Mouse (Mus musculus): ENCODE data around the gene Erh. TPM values are rescaled to one million over a fixed set of nuclear protein-coding genes. Genes with fewer than 3 reads are reported as not detected.

Gene Erh
- total RNA-seq, 2 experiments from 2014 or later: 33.6 to 41.2 TPM

Other genes starting within 250 kb of the Erh start
- gene Dcaf5, start 207.7 kb downstream of the Erh start, total RNA-seq (2021): 10 to 100 TPM; 83.2 to 90.6 TPM
- gene Exd2, start 181.2 kb downstream of the Erh start, total RNA-seq (2021): 100 to 1,000 TPM; 121 to 131 TPM
- 10 to 100 TPM; 79.8 to 83.1 TPM for gene Galnt16, start 126.1 kb downstream of the Erh start, total RNA-seq (2021)
- 10 to 100 TPM; 40.5 to 43.4 TPM for gene Slc39a9, start 458 bp downstream of the Erh start, total RNA-seq (2021)
- gene Plekhd1, start 48.2 kb upstream of the Erh start, total RNA-seq (2021): 1 to 10 TPM; 1.6 to 1.8 TPM
- 10 to 100 TPM; 12.9 to 15.5 TPM for gene Ccdc177, start 116.3 kb upstream of the Erh start, total RNA-seq (2021)
- gene Susd6, start 146.2 kb upstream of the Erh start, total RNA-seq (2021): 10 to 100 TPM; 32.1 to 32.9 TPM

Data from left cerebral cortex, postnatal 25 days (tissue).